Mouse (Mus musculus) heart, postnatal 0 days (tissue): Measurements from ENCODE around the gene Dixdc1.

ENCODE experiments used
- CTCF ChIP-seq: IDR thresholded peaks from 2 replicates; pipeline ENCODE4 v1.5.1; 2016; ENCODE audit warnings: antibody characterized with exemption, control low read depth, low read depth
- EP300 ChIP-seq: IDR thresholded peaks from 2 replicates; pipeline ENCODE4 v1.6.1; 2016; ENCODE audit warnings: antibody characterized with exemption, low read depth

DNA sequence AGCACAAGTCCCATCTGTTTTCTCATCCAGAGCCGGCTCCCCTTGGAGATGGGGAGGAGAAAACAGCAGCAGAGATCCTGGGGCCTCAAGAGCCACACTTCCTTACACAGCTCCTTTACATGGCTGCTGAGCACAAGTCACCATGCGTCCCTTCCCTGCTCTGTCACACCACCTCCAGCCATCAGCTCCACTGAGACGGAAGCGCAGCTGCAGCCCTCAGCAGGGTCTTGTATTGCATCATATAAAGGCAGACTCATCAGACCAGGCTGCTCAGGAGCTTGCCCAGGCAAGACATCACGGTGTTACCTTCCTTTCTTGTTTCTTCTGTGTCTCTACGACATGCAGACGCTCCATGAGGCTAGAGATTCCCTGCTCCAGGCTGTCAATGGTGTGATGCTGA, 57.6 kb downstream of the Dixdc1 start:
- TF ChIP-seq CTCF = no peak
- TF ChIP-seq EP300 = no peak
